Mouse (Mus musculus): ENCODE measurements around the gene Ulk3. TPM values are rescaled to one million over a fixed set of nuclear protein-coding genes. Genes with fewer than 3 reads are reported as not detected.

Ulk3 gene
- 5.4 TPM for polyA plus RNA-seq (2014; fragmentation: Illumina TruSeq; extraction: RNeasy Lipid Tissue Mini Kit (QIAGEN cat#74804); ENCODE audit: insufficient read depth, low read depth, low replicate concordance)

DNA sequence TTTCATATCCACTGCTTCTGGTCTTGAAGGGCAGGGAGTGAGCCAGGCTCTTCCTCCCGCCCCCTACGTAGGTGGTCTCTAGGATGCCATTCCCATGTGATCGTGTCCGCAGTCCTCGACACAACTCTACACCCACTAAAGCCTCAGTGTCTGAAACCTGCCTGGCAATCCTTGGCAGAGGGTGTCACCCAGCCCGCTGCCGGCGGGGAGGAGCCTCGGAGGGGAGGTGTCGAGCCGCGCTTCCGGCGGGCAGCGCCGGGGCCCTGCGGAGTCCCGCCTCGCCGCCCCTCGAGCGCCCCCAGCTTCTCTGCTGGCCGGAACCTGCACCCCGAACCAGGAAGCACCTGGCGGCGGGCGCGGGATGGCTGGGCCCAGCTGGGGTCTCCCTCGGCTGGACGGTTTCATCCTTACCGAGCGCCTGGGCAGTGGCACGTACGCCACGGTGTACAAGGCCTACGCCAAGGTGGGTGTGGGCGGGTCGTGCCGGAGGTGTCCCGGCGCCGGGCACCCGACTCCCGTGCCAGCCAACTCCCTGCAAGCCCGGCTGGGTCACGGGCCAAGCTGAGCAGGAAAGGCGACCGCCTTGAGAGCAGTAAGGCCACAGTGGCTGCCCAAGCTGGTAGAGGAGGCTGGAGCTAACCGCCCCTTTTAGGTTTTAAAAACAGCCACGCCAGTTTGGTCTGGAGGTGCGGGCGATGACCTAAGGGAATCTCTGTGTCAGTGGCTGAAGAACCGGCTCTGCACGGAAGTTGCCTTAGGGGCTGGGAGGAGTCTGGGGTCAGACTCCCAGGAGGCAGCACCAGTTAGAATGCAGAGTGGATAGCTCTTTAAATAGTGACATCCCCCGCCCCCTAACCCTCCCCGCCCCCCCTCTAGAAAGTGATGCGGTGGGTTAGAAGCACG, at the start of gene Ulk3:
Ulk3 (plus strand) TSS at position 229 of the 903 bp plus-strand sequence.

GRCm38 (mm10) chr9:57552139-57552887, 36.9 kb upstream of the Ulk3 start, which contains the start of gene Mpi:
Mpi (minus strand) TSS chr9:57552763.

GRCm38 (mm10) chr9:57560861-57561710, 28.2 kb upstream of the Ulk3 start, which contains the start of gene Scamp2:
Scamp2 (plus strand) TSS chr9:57560943.

GRCm38 (mm10) chr9:57606139-57606851, 17.0 kb downstream of the Ulk3 start, which contains the start of gene Cplx3:
Cplx3 (minus strand) TSS chr9:57606281.

GRCm38 (mm10) chr9:57620674-57621073, 31.4 kb downstream of the Ulk3 start, which contains the start of gene Lman1l:
Lman1l (minus strand) TSS chr9:57620774.

Other genes starting within 250 kb of the Ulk3 start
- 17.6 TPM for gene Ppcdc, start 149.3 kb upstream of the Ulk3 start, polyA plus RNA-seq (2014; fragmentation: Illumina TruSeq; extraction: RNeasy Lipid Tissue Mini Kit (QIAGEN cat#74804); ENCODE audit: insufficient read depth, low read depth, low replicate concordance)
- gene Scamp5, start 121.4 kb upstream of the Ulk3 start, polyA plus RNA-seq (2014; fragmentation: Illumina TruSeq; extraction: RNeasy Lipid Tissue Mini Kit (QIAGEN cat#74804); ENCODE audit: insufficient read depth, low read depth, low replicate concordance): 3.3 TPM
- 0.50 TPM for gene Rpp25, start 85.4 kb upstream of the Ulk3 start, polyA plus RNA-seq (2014; fragmentation: Illumina TruSeq; extraction: RNeasy Lipid Tissue Mini Kit (QIAGEN cat#74804); ENCODE audit: insufficient read depth, low read depth, low replicate concordance)
- gene Cox5a, start 68.2 kb upstream of the Ulk3 start, polyA plus RNA-seq (2014; fragmentation: Illumina TruSeq; extraction: RNeasy Lipid Tissue Mini Kit (QIAGEN cat#74804); ENCODE audit: insufficient read depth, low read depth, low replicate concordance): 258 TPM
- gene Fam219b, start 51.9 kb upstream of the Ulk3 start, polyA plus RNA-seq (2014; fragmentation: Illumina TruSeq; extraction: RNeasy Lipid Tissue Mini Kit (QIAGEN cat#74804); ENCODE audit: insufficient read depth, low read depth, low replicate concordance): 13.3 TPM
- gene Mpi, start 36.7 kb upstream of the Ulk3 start, polyA plus RNA-seq (2014; fragmentation: Illumina TruSeq; extraction: RNeasy Lipid Tissue Mini Kit (QIAGEN cat#74804); ENCODE audit: insufficient read depth, low read depth, low replicate concordance): 13.2 TPM
- 34.8 TPM for gene Scamp2, start 28.5 kb upstream of the Ulk3 start, polyA plus RNA-seq (2014; fragmentation: Illumina TruSeq; extraction: RNeasy Lipid Tissue Mini Kit (QIAGEN cat#74804); ENCODE audit: insufficient read depth, low read depth, low replicate concordance)
- gene Cplx3, start 16.8 kb downstream of the Ulk3 start, polyA plus RNA-seq (2014; fragmentation: Illumina TruSeq; extraction: RNeasy Lipid Tissue Mini Kit (QIAGEN cat#74804); ENCODE audit: insufficient read depth, low read depth, low replicate concordance): not detected
- not detected for gene Lman1l, start 31.3 kb downstream of the Ulk3 start, polyA plus RNA-seq (2014; fragmentation: Illumina TruSeq; extraction: RNeasy Lipid Tissue Mini Kit (QIAGEN cat#74804); ENCODE audit: insufficient read depth, low read depth, low replicate concordance)
- 58.2 TPM for gene Csk, start 64.2 kb downstream of the Ulk3 start, polyA plus RNA-seq (2014; fragmentation: Illumina TruSeq; extraction: RNeasy Lipid Tissue Mini Kit (QIAGEN cat#74804); ENCODE audit: insufficient read depth, low read depth, low replicate concordance)
- not detected for gene Cyp1a2, start 94.3 kb downstream of the Ulk3 start, polyA plus RNA-seq (2014; fragmentation: Illumina TruSeq; extraction: RNeasy Lipid Tissue Mini Kit (QIAGEN cat#74804); ENCODE audit: insufficient read depth, low read depth, low replicate concordance)
- 7.8 TPM for gene Cyp1a1, start 98.5 kb downstream of the Ulk3 start, polyA plus RNA-seq (2014; fragmentation: Illumina TruSeq; extraction: RNeasy Lipid Tissue Mini Kit (QIAGEN cat#74804); ENCODE audit: insufficient read depth, low read depth, low replicate concordance)
- 9.5 TPM for gene Edc3, start 119.1 kb downstream of the Ulk3 start, polyA plus RNA-seq (2014; fragmentation: Illumina TruSeq; extraction: RNeasy Lipid Tissue Mini Kit (QIAGEN cat#74804); ENCODE audit: insufficient read depth, low read depth, low replicate concordance)
- 55.9 TPM for gene Clk3, start 176.4 kb downstream of the Ulk3 start, polyA plus RNA-seq (2014; fragmentation: Illumina TruSeq; extraction: RNeasy Lipid Tissue Mini Kit (QIAGEN cat#74804); ENCODE audit: insufficient read depth, low read depth, low replicate concordance)
- gene Arid3b, start 247.3 kb downstream of the Ulk3 start, polyA plus RNA-seq (2014; fragmentation: Illumina TruSeq; extraction: RNeasy Lipid Tissue Mini Kit (QIAGEN cat#74804); ENCODE audit: insufficient read depth, low read depth, low replicate concordance): 4.1 TPM

Data from lung, adult 10 weeks (tissue).